Mouse (Mus musculus): ENCODE measurements around the gene Acbd3.

- TF ChIP-seq POLR2A (IDR thresholded peaks at IDR 0.05; ENCODE audit: borderline replicate concordance, insufficient read depth, low read length) = no peak
- no peak for TF ChIP-seq CTCF (IDR thresholded peaks at IDR 0.05; ENCODE audit: borderline replicate concordance, insufficient read depth, low read depth, low read length)
These were observed 36.8 kb downstream of the Acbd3 start for GRCm38 (mm10) chr1:180762679-180763078.
